Mouse (Mus musculus): Measurements from ENCODE around the gene Sntg2. TPM values are rescaled to one million over a fixed set of nuclear protein-coding genes. Genes with fewer than 3 reads are reported as not detected.

The Sntg2 gene
- total and polyA plus RNA-seq, 3 experiments: 0.29 to 0.55 (median 0.48) TPM

DNA sequence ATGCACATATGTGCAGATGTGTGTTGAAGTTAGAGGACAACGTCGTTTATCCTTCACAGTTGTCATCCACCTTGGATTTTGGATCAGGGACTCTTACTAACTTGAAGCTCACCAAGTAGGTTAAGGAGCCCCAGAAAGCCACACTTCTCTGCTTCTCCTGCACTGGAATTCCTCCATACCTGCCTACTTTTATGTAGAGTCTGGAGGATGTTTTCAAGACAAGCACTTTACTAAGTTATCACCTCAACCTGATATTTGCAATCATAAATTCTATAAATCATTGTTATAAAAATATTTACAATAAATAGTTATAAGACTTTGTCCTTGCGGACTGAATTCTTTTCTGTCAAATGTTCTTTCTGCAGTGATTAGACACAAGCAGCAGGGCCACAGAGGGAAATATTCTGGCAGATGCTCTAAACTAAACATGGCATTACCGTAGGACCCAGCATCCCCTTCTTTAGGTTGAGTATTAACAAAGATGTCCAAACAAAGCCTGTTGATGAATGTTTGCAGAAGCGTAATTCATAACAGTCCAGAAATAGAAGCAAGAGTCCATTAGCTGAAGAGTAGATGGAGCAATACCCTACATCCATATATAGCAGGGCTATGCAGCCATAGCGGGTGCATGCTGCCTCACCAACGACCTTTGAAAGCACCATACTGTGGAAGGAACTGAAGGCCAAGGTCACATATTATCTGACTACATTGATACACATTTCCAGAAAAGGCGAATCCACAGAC is 100.8 kb downstream of the Sntg2 start:
- WGBS: 83% methylated on average over 8 of the region's 8 CpGs
- Histone ChIP-seq H3K4me1 (ENCODE audit: control insufficient read depth, insufficient read depth, low read length) (no peaks in the 10 kb centered on the region), H3K9ac (ENCODE audit: low read depth, low read length) (no peak overlapping the region), H3K79me2 (replicated peaks; ENCODE audit: control insufficient read depth, insufficient read depth, low read length) (no peaks in the 10 kb centered on the region), H3K27ac (no peak overlapping the region), H3K27me3 (ENCODE audit: control insufficient read depth, insufficient read depth, low read length) (no peaks in the 10 kb centered on the region), H3K4me3 (no peak overlapping the region), H3K36me3 (ENCODE audit: control insufficient read depth, insufficient read depth, low read length) (no peaks in the 10 kb centered on the region)
- TF ChIP-seq EP300 (IDR thresholded peaks at IDR 0.05; ENCODE audit: insufficient read depth, low read depth, low read length) (no peak), CTCF (IDR thresholded peaks at IDR 0.05) (no peak)
- no peak for DNase-seq
- intact Hi-C loops (cut with DNase I): no loop called here

DNA sequence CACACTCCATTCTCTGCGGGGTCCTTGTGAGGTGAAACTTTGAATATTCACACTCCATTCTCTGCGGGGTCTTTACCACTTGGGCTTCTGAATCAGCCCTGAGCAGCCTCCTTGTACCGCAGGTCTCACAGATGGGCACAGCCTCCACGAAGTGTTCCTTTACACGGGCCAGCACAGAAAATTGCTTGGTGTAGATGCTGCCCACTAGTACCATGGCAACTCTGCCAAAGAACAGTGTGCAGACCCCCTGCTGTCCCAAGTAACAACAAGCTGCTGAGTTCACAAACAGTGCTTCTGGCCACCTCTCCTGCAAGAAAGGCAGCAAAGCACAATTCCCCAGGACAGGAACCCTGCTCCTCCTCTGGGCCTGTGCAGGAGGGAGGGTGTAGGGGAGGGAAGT is 109.0 kb downstream of the Sntg2 start:
- Histone ChIP-seq H3K4me3 (no peak overlapping the region), H3K27ac (no peak overlapping the region), H3K36me3 (ENCODE audit: control insufficient read depth, insufficient read depth, low read length) (no peaks in the 10 kb centered on the region), H3K4me1 (ENCODE audit: control insufficient read depth, insufficient read depth, low read length) (no peaks in the 10 kb centered on the region), H3K9ac (ENCODE audit: low read depth, low read length) (no peak overlapping the region), H3K27me3 (ENCODE audit: control insufficient read depth, insufficient read depth, low read length) (no peaks in the 10 kb centered on the region), H3K79me2 (replicated peaks; ENCODE audit: control insufficient read depth, insufficient read depth, low read length) (no peaks in the 10 kb centered on the region)
- TF ChIP-seq POLR2A (IDR thresholded peaks at IDR 0.05; ENCODE audit: insufficient read depth, low read depth, low read length) (no peak), CTCF (IDR thresholded peaks at IDR 0.05) (no peak), EP300 (IDR thresholded peaks at IDR 0.05; ENCODE audit: insufficient read depth, low read depth, low read length) (no peak)
- intact Hi-C loops (cut with DNase I): no loop called here
- DNase-seq: no peak
- 56% methylated on average over 5 of the region's 5 CpGs for WGBS

- intact Hi-C loops (cut with DNase I): no loop called here
- H3K9ac ChIP-seq (ENCODE audit: low read depth, low read length): no peak overlapping the region
- no peak for TF ChIP-seq CTCF (IDR thresholded peaks at IDR 0.05)
- TF ChIP-seq POLR2A (IDR thresholded peaks at IDR 0.05; ENCODE audit: insufficient read depth, low read depth, low read length): no peak
- TF ChIP-seq EP300 (IDR thresholded peaks at IDR 0.05; ENCODE audit: insufficient read depth, low read depth, low read length): no peak
- no peaks in the 10 kb centered on the region for H3K36me3 ChIP-seq (ENCODE audit: control insufficient read depth, insufficient read depth, low read length)
- 41% methylated on average over 2 of the region's 2 CpGs for WGBS
- H3K27ac ChIP-seq: no peak overlapping the region
- H3K4me3 ChIP-seq: no peak overlapping the region
- H3K79me2 ChIP-seq (replicated peaks; ENCODE audit: control insufficient read depth, insufficient read depth, low read length): no peaks in the 10 kb centered on the region
- no peak for DNase-seq
- no peaks in the 10 kb centered on the region for H3K4me1 ChIP-seq (ENCODE audit: control insufficient read depth, insufficient read depth, low read length)
- H3K27me3 ChIP-seq (ENCODE audit: control insufficient read depth, insufficient read depth, low read length): no peaks in the 10 kb centered on the region
Observed at GRCm38 (mm10) chr12:30261187-30261586, 112.0 kb downstream of the Sntg2 start.

GRCm38 (mm10) chr12:30258641-30259040 is 114.5 kb downstream of the Sntg2 start:
- H3K4me1 ChIP-seq (ENCODE audit: control insufficient read depth, insufficient read depth, low read length): no peaks in the 10 kb centered on the region
- WGBS: 63% methylated on average over 2 of the region's 2 CpGs

GRCm38 (mm10) chr12:30257664-30258063 is 115.5 kb downstream of the Sntg2 start:
- intact Hi-C loops (cut with DNase I): no loop called here
- no peak for DNase-seq
- TF ChIP-seq CTCF (IDR thresholded peaks at IDR 0.05): no peak
- Histone ChIP-seq H3K27ac (no peak overlapping the region), H3K27me3 (ENCODE audit: control insufficient read depth, insufficient read depth, low read length) (no peaks in the 10 kb centered on the region), H3K4me3 (no peak overlapping the region), H3K36me3 (ENCODE audit: control insufficient read depth, insufficient read depth, low read length) (no peaks in the 10 kb centered on the region), H3K4me1 (ENCODE audit: control insufficient read depth, insufficient read depth, low read length) (no peaks in the 10 kb centered on the region), H3K79me2 (replicated peaks; ENCODE audit: control insufficient read depth, insufficient read depth, low read length) (no peaks in the 10 kb centered on the region), H3K9ac (ENCODE audit: low read depth, low read length) (no peak overlapping the region)
- 81% methylated on average over 7 of the region's 7 CpGs for WGBS

More at GRCm38 (mm10) chr12:30258641-30259040, 114.5 kb downstream of the Sntg2 start:
- Histone ChIP-seq H3K9ac (ENCODE audit: low read depth, low read length) (no peak overlapping the region), H3K27ac (no peak overlapping the region), H3K79me2 (replicated peaks; ENCODE audit: control insufficient read depth, insufficient read depth, low read length) (no peaks in the 10 kb centered on the region), H3K36me3 (ENCODE audit: control insufficient read depth, insufficient read depth, low read length) (no peaks in the 10 kb centered on the region), H3K4me3 (no peak overlapping the region), H3K27me3 (ENCODE audit: control insufficient read depth, insufficient read depth, low read length) (no peaks in the 10 kb centered on the region)
- intact Hi-C loops (cut with DNase I): no loop called here
- DNase-seq: no peak
- no peak for TF ChIP-seq CTCF (IDR thresholded peaks at IDR 0.05)
- TF ChIP-seq EP300 (IDR thresholded peaks at IDR 0.05; ENCODE audit: insufficient read depth, low read depth, low read length): no peak
- TF ChIP-seq POLR2A (IDR thresholded peaks at IDR 0.05; ENCODE audit: insufficient read depth, low read depth, low read length): no peak

GRCm38 (mm10) chr12:30256207-30256606 is 117.0 kb downstream of the Sntg2 start:
- WGBS: 77% methylated on average over 3 of the region's 3 CpGs
- Histone ChIP-seq H3K36me3 (ENCODE audit: control insufficient read depth, insufficient read depth, low read length) (no peaks in the 10 kb centered on the region), H3K27ac (no peak overlapping the region), H3K4me3 (no peak overlapping the region), H3K27me3 (ENCODE audit: control insufficient read depth, insufficient read depth, low read length) (no peaks in the 10 kb centered on the region), H3K4me1 (ENCODE audit: control insufficient read depth, insufficient read depth, low read length) (no peaks in the 10 kb centered on the region), H3K9ac (ENCODE audit: low read depth, low read length) (no peak overlapping the region), H3K79me2 (replicated peaks; ENCODE audit: control insufficient read depth, insufficient read depth, low read length) (no peaks in the 10 kb centered on the region)
- intact Hi-C loops (cut with DNase I): no loop called here
- TF ChIP-seq CTCF (IDR thresholded peaks at IDR 0.05) (no peak), POLR2A (IDR thresholded peaks at IDR 0.05; ENCODE audit: insufficient read depth, low read depth, low read length) (no peak), EP300 (IDR thresholded peaks at IDR 0.05; ENCODE audit: insufficient read depth, low read depth, low read length) (no peak)
- DNase-seq: no peak

All from heart, adult 2 months (tissue).